Mouse (Mus musculus): Measurements from ENCODE around the gene Mcfd2. TPM values are rescaled to one million over a fixed set of nuclear protein-coding genes. Genes with fewer than 3 reads are reported as not detected.
A peak's percentile ranks its signal among the peaks of the same experiment; 100 is the strongest.

The Mcfd2 gene
- polyA plus RNA-seq, 1 experiment from 2014 or later, result 148 TPM

- TF ChIP-seq CTCF (IDR thresholded peaks at IDR 0.05; ENCODE audit: low read depth) (no peak), EP300 (IDR thresholded peaks at IDR 0.05; ENCODE audit: low read depth) (no peak)
- H3K4me2 ChIP-seq (ENCODE audit: low read depth, low read length), result no peak overlapping the region
- peak; percentile 60 for ATAC-seq
These were observed 23.6 kb upstream of the Mcfd2 start for GRCm38 (mm10) chr17:87289367-87289766.

GRCm38 (mm10) chr17:87288131-87288530, 22.4 kb upstream of the Mcfd2 start:
- Histone ChIP-seq H3K4me2 (ENCODE audit: low read depth, low read length) (no peak overlapping the region), H3K4me3 (ENCODE audit: low read depth, low read length) (no peak overlapping the region), H3K27me3 (ENCODE audit: insufficient read depth, low read length) (no peaks in the 10 kb centered on the region), H3K9ac (replicated peaks) (peak overlapping the region; percentile 28; the same call in 1 of the 2 replicates), H3K36me3 (replicated peaks; ENCODE audit: insufficient read depth, low read length) (peaks cover 8% of the 10 kb centered on the region), H3K27ac (ENCODE audit: low read depth) (no peak overlapping the region), H3K4me1 (ENCODE audit: insufficient read depth) (peaks cover 55% of the 10 kb centered on the region), H3K9me3 (ENCODE audit: low read length) (no peaks in the 10 kb centered on the region)
- no peak for DNase-seq
- ATAC-seq, result no peak
- TF ChIP-seq EP300 (IDR thresholded peaks at IDR 0.05; ENCODE audit: low read depth) (no peak), CTCF (IDR thresholded peaks at IDR 0.05; ENCODE audit: low read depth) (no peak)
- WGBS (ENCODE audit: insufficient replicate concordance), result 66% methylated on average over 12 of the region's 12 CpGs

More at GRCm38 (mm10) chr17:87289367-87289766, 23.6 kb upstream of the Mcfd2 start:
- no peak for DNase-seq
- WGBS (ENCODE audit: insufficient replicate concordance), result 68% methylated on average over 5 of the region's 5 CpGs
- H3K36me3 ChIP-seq (replicated peaks; ENCODE audit: insufficient read depth, low read length), result peaks cover 19% of the 10 kb centered on the region
- no peaks in the 10 kb centered on the region for H3K27me3 ChIP-seq (ENCODE audit: insufficient read depth, low read length)
- H3K9ac ChIP-seq (replicated peaks), result no peak overlapping the region
- H3K4me1 ChIP-seq (ENCODE audit: insufficient read depth), result peaks cover 44% of the 10 kb centered on the region
- H3K4me3 ChIP-seq (ENCODE audit: low read depth, low read length), result no peak overlapping the region
- H3K27ac ChIP-seq (ENCODE audit: low read depth), result no peak overlapping the region
- no peaks in the 10 kb centered on the region for H3K9me3 ChIP-seq (ENCODE audit: low read length)

GRCm38 (mm10) chr17:87287197-87287777, 21.6 kb upstream of the Mcfd2 start:
- H3K9me3 ChIP-seq (ENCODE audit: low read length), result no peaks in the 10 kb centered on the region
- H3K9ac ChIP-seq (replicated peaks), result no peak overlapping the region
- no peak for ATAC-seq
- WGBS (ENCODE audit: insufficient replicate concordance), result 71% methylated on average over 8 of the region's 8 CpGs
- no peak overlapping the region for H3K27ac ChIP-seq (ENCODE audit: low read depth)
- H3K4me3 ChIP-seq (ENCODE audit: low read depth, low read length), result no peak overlapping the region
- H3K36me3 ChIP-seq (replicated peaks; ENCODE audit: insufficient read depth, low read length), result no peaks in the 10 kb centered on the region; the same call in none of the 2 replicates
- H3K4me1 ChIP-seq (ENCODE audit: insufficient read depth), result peaks cover 55% of the 10 kb centered on the region
- H3K4me2 ChIP-seq (ENCODE audit: low read depth, low read length), result no peak overlapping the region
- TF ChIP-seq EP300 (IDR thresholded peaks at IDR 0.05; ENCODE audit: low read depth) (no peak), CTCF (IDR thresholded peaks at IDR 0.05; ENCODE audit: low read depth) (no peak)
- DNase-seq, result no peak
- no peaks in the 10 kb centered on the region for H3K27me3 ChIP-seq (ENCODE audit: insufficient read depth, low read length)

GRCm38 (mm10) chr17:87286481-87287143, 20.9 kb upstream of the Mcfd2 start:
- TF ChIP-seq CTCF (IDR thresholded peaks at IDR 0.05; ENCODE audit: low read depth) (no peak), EP300 (IDR thresholded peaks at IDR 0.05; ENCODE audit: low read depth) (no peak)
- DNase-seq, result no peak
- no peaks in the 10 kb centered on the region for H3K27me3 ChIP-seq (ENCODE audit: insufficient read depth, low read length)
- no peak overlapping the region for H3K4me3 ChIP-seq (ENCODE audit: low read depth, low read length)
- ATAC-seq, result no peak
- 64% methylated on average over 8 of the region's 8 CpGs for WGBS (ENCODE audit: insufficient replicate concordance)
- H3K9me3 ChIP-seq (ENCODE audit: low read length), result no peaks in the 10 kb centered on the region
- no peak overlapping the region for H3K4me2 ChIP-seq (ENCODE audit: low read depth, low read length)
- peaks cover 53% of the 10 kb centered on the region for H3K4me1 ChIP-seq (ENCODE audit: insufficient read depth)
- H3K27ac ChIP-seq (ENCODE audit: low read depth), result no peak overlapping the region
- no peaks in the 10 kb centered on the region; the same call in 1 of the 2 replicates for H3K36me3 ChIP-seq (replicated peaks; ENCODE audit: insufficient read depth, low read length)
- no peak overlapping the region for H3K9ac ChIP-seq (replicated peaks)

GRCm38 (mm10) chr17:87285731-87286465, 20.2 kb upstream of the Mcfd2 start:
- TF ChIP-seq EP300 (IDR thresholded peaks at IDR 0.05; ENCODE audit: low read depth) (no peak), CTCF (IDR thresholded peaks at IDR 0.05; ENCODE audit: low read depth) (no peak)
- no peaks in the 10 kb centered on the region for H3K9me3 ChIP-seq (ENCODE audit: low read length)
- H3K4me2 ChIP-seq (ENCODE audit: low read depth, low read length), result no peak overlapping the region
- ATAC-seq (no peak), DNase-seq (no peak)
- H3K9ac ChIP-seq (replicated peaks), result 0 out of 2 replicates have a peak overlapping the region, but pooled peaks have one; percentile 31
- no peaks in the 10 kb centered on the region for H3K27me3 ChIP-seq (ENCODE audit: insufficient read depth, low read length)
- WGBS (ENCODE audit: insufficient replicate concordance), result 64% methylated on average over 23 of the region's 23 CpGs
- no peaks in the 10 kb centered on the region; the same call in 1 of the 2 replicates for H3K36me3 ChIP-seq (replicated peaks; ENCODE audit: insufficient read depth, low read length)
- peaks cover 58% of the 10 kb centered on the region for H3K4me1 ChIP-seq (ENCODE audit: insufficient read depth)
- H3K27ac ChIP-seq (ENCODE audit: low read depth), result no peak overlapping the region
- H3K4me3 ChIP-seq (ENCODE audit: low read depth, low read length), result no peak overlapping the region

- Histone ChIP-seq H3K36me3 (replicated peaks; ENCODE audit: insufficient read depth, low read length) (no peaks in the 10 kb centered on the region; the same call in 1 of the 2 replicates), H3K27me3 (ENCODE audit: insufficient read depth, low read length) (no peaks in the 10 kb centered on the region), H3K4me1 (ENCODE audit: insufficient read depth) (peaks cover 58% of the 10 kb centered on the region), H3K4me2 (ENCODE audit: low read depth, low read length) (peak overlapping the region; percentile 99), H3K4me3 (ENCODE audit: low read depth, low read length) (no peak overlapping the region; the same call in 1 of the 2 replicates), H3K27ac (ENCODE audit: low read depth) (no peak overlapping the region), H3K9ac (replicated peaks) (no peak overlapping the region), H3K9me3 (ENCODE audit: low read length) (no peaks in the 10 kb centered on the region)
- ATAC-seq (no peak), DNase-seq (no peak)
- 72% methylated on average over 7 of the region's 7 CpGs for WGBS (ENCODE audit: insufficient replicate concordance)
- no peak for TF ChIP-seq EP300 (IDR thresholded peaks at IDR 0.05; ENCODE audit: low read depth)
- TF ChIP-seq CTCF (IDR thresholded peaks at IDR 0.05; ENCODE audit: low read depth), result no peak
These were observed 18.8 kb upstream of the Mcfd2 start for GRCm38 (mm10) chr17:87284482-87285040.

Measured in liver, postnatal 0 days (tissue).